Mouse (Mus musculus) adrenal gland, postnatal 14 days (tissue): ENCODE data around the gene Inpp5b. TPM values are rescaled to one million over a fixed set of nuclear protein-coding genes. Genes with fewer than 3 reads are reported as not detected.

ENCODE experiments used
- DNase-seq: peaks from one replicate; pipeline ENCODE4 v3.0.0; 2021; ENCODE audit warnings: mixed read lengths
- microRNA-seq, 2 experiments: library from miRNA; unstranded; fragments of <30 nt; microRNA quantifications; one replicate each; pipeline ENCODE4 v1.2.0; 2021
- total RNA-seq: library from RNA; stranded (reverse); gene quantifications from 2 replicates; pipeline ENCODE4 v1.2.3, GENCODE M21; 2021

Inpp5b gene
- total RNA-seq, 1 experiment from 2014 or later: 24.6 TPM

GRCm38 (mm10) chr4:124811347-124811975, 69.8 kb downstream of the Inpp5b start:
- peak; percentile 34 for DNase-seq

GRCm38 (mm10) chr4:124815901-124816300, 74.3 kb downstream of the Inpp5b start:
- peak; percentile 48 for DNase-seq

- DNase-seq: peak; percentile 81
These were observed 76.2 kb downstream of the Inpp5b start for GRCm38 (mm10) chr4:124817803-124818202.

GRCm38 (mm10) chr4:124818832-124819231, 77.2 kb downstream of the Inpp5b start:
- no peak for DNase-seq

GRCm38 (mm10) chr4:124824967-124825366, 83.3 kb downstream of the Inpp5b start:
- DNase-seq: no peak

GRCm38 (mm10) chr4:124825371-124825965, 83.8 kb downstream of the Inpp5b start:
- no peak for DNase-seq

- DNase-seq: no peak
These were observed 88.0 kb downstream of the Inpp5b start for GRCm38 (mm10) chr4:124829671-124830070.

- DNase-seq: no peak
These were observed 91.1 kb downstream of the Inpp5b start for GRCm38 (mm10) chr4:124832796-124833195.

- no peak for DNase-seq
These were observed 96.5 kb downstream of the Inpp5b start for GRCm38 (mm10) chr4:124838035-124838700.

GRCm38 (mm10) chr4:124840998-124841397, 99.3 kb downstream of the Inpp5b start:
- no peak for DNase-seq

GRCm38 (mm10) chr4:124843493-124843892, 101.8 kb downstream of the Inpp5b start:
- peak; percentile 74 for DNase-seq

GRCm38 (mm10) chr4:124847573-124847972, 105.9 kb downstream of the Inpp5b start:
- DNase-seq: peak; percentile 91

GRCm38 (mm10) chr4:124849631-124850260, 108.1 kb downstream of the Inpp5b start:
- peak; percentile 66 for DNase-seq

GRCm38 (mm10) chr4:124850261-124850913, 108.7 kb downstream of the Inpp5b start, which contains the start of gene Yrdc:
Gene Yrdc (plus strand): TSS chr4:124850679.
- DNase-seq: peak; percentile 97

Small RNAs within 50 kb of the gene (microRNA-seq; reads per million reads assigned to microRNA genes)
- gene Gm24721: 0 reads per million in 2 experiments
- 0 reads per million in 2 experiments for gene Mir697
- gene Mir698: 0 to 0.43 reads per million in 2 experiments

Other genes starting within 250 kb of the Inpp5b start
- gene 3100002H09Rik, start 131.0 kb upstream of the Inpp5b start, total RNA-seq: not detected in 2 replicates
- 0.11 and 0.19 TPM in 2 replicates for gene Pou3f1, start 85.0 kb upstream of the Inpp5b start, total RNA-seq
- gene Utp11, start 48.2 kb upstream of the Inpp5b start, total RNA-seq: 34.1 and 37.3 TPM in 2 replicates
- gene Fhl3, start 41.1 kb upstream of the Inpp5b start, total RNA-seq: 7.3 and 8.5 TPM in 2 replicates
- gene Sf3a3, start 27.1 kb upstream of the Inpp5b start, total RNA-seq: 41.5 and 42.8 TPM in 2 replicates
- 21.1 and 22.5 TPM in 2 replicates for gene Mtf1, start 60.3 kb downstream of the Inpp5b start, total RNA-seq
- gene Yrdc, start 108.8 kb downstream of the Inpp5b start, total RNA-seq: 36.4 and 38.7 TPM in 2 replicates
- 44.6 and 50.1 TPM in 2 replicates for gene 1110065P20Rik, start 109.3 kb downstream of the Inpp5b start, total RNA-seq
- gene Maneal, start 120.3 kb downstream of the Inpp5b start, total RNA-seq: 3.6 and 4.1 TPM in 2 replicates
- 4.4 and 4.7 TPM in 2 replicates for gene Epha10, start 139.0 kb downstream of the Inpp5b start, total RNA-seq
- gene 9930104L06Rik, start 195.2 kb downstream of the Inpp5b start, total RNA-seq: 12.9 and 13.4 TPM in 2 replicates
- 14.9 and 15.3 TPM in 2 replicates for gene Cdca8, start 197.5 kb downstream of the Inpp5b start, total RNA-seq
- 4.2 and 5.3 TPM in 2 replicates for gene Rspo1, start 244.6 kb downstream of the Inpp5b start, total RNA-seq